Mouse (Mus musculus): Measurements from ENCODE around the gene Mrgpre. TPM values are rescaled to one million over a fixed set of nuclear protein-coding genes. Genes with fewer than 3 reads are reported as not detected.

Mrgpre gene
- 1 to 10 TPM; 1.5 to 1.8 TPM for total RNA-seq (2021)
- long read RNA-seq, experiment 1, partial matches to known transcripts = 0 of 4 reads
- long read RNA-seq, experiment 1, other reads (novel, unspliced or antisense) = 1 of 4 reads
- long read RNA-seq, experiment 2, partial matches to known transcripts = 0 of 1 reads
- long read RNA-seq, experiment 2, other reads (novel, unspliced or antisense) = 0 of 1 reads

DNA sequence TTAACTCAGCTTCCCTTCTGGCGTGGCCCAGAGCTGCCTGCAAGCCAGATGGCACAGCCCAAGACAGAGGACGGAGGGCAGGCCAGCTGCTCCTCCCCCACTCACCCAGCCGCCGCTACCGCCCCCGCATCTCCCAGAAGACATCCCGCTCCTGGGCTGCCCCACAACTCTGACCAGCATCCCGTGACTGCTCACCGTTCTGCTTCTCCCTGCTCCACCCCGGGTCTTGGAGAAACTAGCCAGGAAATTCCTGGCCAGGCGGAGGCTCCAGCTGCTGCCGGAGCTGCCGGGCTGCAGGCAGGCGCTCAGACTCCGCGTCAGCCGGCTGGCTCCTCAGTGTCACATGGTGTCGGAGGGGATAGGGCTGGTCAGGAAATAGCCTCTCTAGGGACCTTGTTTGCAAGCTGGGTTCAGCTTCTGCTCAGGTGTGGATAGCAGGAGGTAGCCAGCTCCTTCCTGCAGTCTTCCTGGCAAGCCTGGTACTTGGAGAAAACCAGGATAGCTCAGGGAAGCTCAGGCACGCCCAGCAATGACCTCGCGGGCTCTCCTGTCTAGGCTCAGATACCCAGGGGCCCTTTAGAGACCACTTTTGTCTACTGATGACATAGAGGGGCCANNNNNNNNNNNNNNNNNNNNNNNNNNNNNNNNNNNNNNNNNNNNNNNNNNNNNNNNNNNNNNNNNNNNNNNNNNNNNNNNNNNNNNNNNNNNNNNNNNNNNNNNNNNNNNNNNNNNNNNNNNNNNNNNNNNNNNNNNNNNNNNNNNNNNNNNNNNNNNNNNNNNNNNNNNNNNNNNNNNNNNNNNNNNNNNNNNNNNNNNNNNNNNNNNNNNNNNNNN, at the start of gene Mrgpre:
Gene Mrgpre, minus strand, starts transcription at position 505 of the 834 bp plus-strand sequence.
- intact Hi-C loops (cut with DNase I) = no loop called here
- DNase-seq = peak; percentile 87 to 90

DNA sequence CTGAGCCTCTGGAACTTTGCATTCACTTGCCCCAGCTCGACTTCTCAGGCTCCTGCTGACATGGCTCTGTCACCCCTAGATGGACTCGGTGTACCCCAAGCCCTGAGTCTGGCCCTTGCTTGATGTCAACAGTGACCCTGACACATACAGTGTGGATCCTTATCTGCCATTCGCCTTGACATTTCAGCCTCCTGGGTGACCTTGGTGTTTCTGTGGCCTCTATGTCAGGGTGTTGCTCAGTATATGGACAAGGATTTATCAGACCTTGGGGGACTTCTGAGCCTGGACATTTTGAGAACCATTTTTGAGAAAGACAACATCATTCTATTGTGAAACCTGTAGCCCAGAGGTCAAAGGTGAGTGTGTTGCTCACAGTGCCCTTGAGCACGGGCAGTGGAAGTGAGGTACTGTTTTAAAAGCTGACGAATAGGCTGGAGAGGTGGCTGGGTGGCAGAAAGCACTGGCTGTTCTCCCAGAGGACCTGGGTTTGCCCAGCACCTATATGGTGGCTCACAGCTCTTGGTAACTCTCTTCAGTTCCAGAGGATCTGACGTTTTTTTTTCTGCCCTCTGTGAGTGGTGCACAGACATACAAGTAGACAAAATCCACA, 49.4 kb upstream of the Mrgpre start:
- no peak for DNase-seq
- intact Hi-C loops (cut with DNase I) = loop anchor here (10.0 kb wide), 1 partner anchor 241 kb away; no protein-coding TSS in a partner anchor

DNA sequence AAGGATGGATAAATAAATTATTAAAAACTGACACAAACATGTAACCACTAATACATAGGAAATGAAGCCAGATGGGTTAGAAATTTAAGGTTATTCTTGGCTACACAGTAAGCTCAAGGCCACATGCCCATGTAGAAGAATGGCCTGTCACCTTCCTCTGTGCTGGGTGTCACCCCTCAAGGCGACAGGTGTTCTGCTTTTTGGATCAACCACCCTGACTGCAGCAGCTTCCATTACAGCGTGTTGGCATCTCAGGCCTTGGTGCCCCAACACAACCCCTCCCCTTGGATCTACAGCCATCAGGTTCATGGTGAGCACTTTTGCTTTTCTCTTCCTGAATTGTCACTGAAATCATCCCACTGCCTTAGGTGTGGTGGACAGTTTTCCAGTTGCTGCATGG, 48.3 kb upstream of the Mrgpre start:
- intact Hi-C loops (cut with DNase I) = loop anchor here (10.0 kb wide), 1 partner anchor 242 kb away; no protein-coding TSS in a partner anchor
- no peak for DNase-seq

DNA sequence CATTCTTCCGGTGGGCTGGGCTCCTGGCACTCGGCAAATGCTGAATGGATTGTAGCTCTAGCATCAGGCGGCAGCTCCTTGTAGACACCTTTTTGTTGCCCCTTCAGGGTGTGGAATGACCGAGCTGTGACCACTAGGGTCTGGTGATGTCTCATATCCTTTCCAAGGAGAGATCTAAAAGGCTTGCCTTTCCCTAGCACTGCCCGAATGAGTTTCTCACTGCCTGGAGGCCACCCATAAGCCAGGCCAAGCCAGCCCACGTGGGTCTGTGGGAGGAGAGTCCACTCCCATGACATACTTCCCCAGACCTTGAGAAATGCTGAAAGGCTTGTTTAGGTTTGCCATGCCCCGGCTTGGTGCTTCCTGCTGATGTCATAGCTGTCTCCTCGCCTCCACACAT, 47.9 kb upstream of the Mrgpre start:
- intact Hi-C loops (cut with DNase I) = loop anchor here (10.0 kb wide), 1 partner anchor 243 kb away; no protein-coding TSS in a partner anchor
- no peak for DNase-seq

DNA sequence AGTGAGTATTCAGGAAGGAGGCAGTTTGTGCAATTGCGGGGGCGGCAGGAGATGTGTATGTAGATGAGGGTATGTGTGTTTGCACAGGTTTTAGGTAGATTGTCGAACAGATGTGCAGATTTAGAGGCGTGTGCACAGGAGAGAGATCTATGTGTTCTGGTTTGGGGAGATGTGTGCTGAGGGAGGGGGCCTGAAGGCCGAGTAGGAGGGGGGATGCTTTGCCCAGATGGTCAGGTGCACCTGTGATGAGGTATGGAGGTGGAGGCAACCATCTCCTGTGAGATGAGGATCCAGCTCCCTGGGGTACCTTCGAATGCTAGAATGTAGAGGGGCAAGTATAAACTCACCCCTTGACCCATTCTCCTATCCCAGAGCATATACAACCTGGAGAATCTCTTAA, 46.1 kb upstream of the Mrgpre start:
- no peak for DNase-seq
- intact Hi-C loops (cut with DNase I) = loop anchor here (10.0 kb wide), 1 partner anchor 244 kb away; no protein-coding TSS in a partner anchor

DNA sequence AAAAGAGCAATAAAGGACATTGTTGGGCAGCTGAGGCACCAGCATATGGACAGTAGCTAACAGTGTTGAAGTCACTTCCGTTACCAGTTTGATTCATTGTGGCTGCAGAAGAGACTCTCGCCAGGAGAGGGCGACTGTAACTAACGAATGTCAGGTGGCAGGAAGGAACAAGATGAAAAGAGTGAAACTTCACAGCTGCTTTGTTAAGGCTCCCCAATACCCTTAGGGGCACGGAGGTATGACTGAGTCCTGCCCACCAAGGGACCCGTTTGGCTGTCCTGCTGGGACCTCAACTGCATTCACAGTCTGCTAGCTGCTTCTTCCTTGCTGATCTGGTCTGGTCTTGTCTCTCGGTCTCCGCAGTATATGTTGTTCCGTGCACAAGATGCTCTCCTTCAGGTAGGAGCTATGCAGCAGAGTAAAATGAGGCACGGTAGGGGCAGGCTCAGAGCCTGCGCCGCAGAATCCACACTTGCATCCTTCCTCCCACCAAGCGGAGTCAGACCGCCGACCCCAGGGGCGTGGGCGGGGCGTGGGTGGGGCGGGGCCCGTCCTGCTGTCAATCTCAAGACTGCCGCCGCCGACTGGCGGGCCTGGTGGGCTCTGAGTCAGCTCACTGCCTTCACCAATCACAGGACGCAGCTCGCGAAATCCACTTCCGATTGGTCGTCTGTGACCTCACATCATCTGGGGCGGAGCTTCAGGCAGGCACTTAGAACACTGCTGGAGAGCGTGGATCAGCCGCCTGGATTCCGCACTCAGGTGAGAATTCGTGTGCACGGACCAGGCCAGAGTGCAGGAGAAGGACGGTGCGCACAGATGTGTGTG, 45.4 kb upstream of the Mrgpre start:
- DNase-seq = peak; percentile 91 to 92
- intact Hi-C loops (cut with DNase I) = loop anchor here (1.0 to 10.0 kb wide), 2 partner anchors 78 to 245 kb away; no protein-coding TSS in a partner anchor

DNA sequence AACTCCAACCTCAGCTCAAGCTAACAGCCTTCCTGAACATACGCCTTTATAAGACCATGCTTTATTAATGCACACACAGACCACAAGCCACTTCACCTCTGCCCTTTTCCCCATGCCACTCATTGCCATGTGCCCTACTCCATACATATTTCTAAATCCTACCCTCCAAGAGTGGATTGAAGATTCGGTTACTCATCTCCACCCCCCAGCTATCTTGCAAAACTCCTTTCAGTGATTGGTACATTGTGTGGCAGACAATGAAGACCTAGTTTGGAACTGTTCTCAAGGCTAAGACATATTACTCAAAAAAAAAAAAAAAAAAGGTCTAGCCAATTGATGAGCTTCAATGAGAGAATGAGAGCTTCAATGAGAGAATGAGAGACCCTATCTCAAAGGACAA, 42.7 kb upstream of the Mrgpre start:
- intact Hi-C loops (cut with DNase I) = no loop called here

DNA sequence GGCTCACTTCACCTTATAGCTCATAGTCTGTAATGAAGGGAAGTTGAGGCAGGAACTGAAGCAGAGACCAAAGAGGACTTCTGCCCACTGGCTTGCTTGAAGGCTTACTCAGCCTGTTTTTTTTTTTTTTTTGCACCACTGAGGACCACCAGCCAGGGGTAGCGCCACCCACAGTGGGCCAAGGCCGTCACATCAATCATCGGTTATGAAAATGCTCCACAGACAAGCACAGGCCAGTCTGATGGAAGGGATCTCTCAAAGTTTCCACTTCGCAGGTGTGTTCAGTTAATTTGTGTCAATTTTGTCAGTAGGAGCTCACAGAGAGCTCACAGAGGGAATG, 38.9 kb upstream of the Mrgpre start:
- intact Hi-C loops (cut with DNase I) = loop anchor here (5.0 kb wide), 1 partner anchor 36 kb away; no protein-coding TSS in a partner anchor
- no peak for DNase-seq

More for the DNA sequence above, 42.7 kb upstream of the Mrgpre start:
- no peak for DNase-seq

DNA sequence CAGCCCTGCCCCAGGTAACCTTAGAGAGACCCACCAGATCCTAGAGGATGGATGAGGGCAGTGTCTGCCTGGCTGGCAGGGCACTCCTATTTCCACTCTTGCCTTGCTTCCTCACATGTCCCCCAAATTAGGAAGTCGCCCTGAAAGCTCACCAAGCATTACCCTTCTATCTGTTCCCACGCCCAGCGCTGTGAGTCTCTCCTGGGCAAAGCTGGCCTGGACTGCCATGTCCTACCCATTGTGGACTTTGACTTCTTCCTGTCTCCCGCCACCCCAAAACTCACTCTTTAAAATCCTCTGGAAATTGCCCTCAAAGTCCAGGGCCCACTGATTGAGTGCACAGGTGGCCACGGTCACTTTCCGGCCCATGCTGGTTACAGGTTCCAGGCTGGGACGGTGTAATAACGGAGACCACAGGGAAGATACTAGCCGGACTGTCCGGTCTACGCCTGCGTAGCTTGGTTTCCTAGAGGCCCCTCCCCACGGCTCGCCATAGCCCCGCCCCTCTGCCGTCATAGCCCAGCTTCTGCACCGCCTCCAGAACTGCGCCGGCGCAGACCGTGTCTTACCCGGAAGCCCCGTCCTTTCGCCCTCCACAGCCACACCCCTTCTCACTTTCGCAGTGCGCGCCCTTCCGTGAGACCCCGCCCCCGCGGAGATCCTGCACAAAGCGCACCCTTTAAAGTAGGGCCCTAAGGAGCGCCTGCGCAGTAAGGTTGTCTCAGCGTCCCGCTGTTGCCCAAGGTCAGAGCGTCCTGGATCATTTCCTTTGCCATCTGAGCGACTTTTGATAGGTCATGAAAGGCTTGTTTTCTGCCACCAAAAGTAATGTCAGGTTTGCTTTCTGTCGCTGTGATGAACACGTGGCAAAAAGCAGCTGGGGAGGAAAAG, 38.3 kb upstream of the Mrgpre start, which contains the start of the genes Nadsyn1 and Dhcr7:
Gene Nadsyn1, minus strand, starts transcription at position 475 of the 891 bp plus-strand sequence.
Gene Dhcr7, plus strand, starts transcription at position 771 of the 891 bp plus-strand sequence.
- intact Hi-C loops (cut with DNase I) = loop anchor here (5.0 kb wide), 1 partner anchor 35 kb away; no protein-coding TSS in a partner anchor

DNA sequence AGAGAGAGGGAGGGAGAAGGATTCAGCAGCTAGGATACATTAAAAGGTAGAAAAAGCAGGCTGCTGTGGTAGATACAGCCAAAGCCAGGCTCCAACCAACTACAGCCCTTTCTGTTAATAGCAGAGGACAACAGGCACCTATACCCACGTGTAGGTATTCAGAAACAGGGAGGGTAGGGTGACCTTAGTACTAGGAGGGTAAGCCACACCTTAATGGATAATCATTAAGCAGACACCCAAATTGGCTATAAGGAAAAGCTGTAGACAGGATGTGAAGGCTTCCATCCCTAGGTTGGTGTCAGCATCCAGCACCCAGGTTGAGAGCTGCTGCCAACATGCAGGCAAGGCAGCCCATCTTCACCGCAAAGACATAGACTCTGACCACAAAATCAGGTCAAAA, 36.9 kb upstream of the Mrgpre start:
- DNase-seq = no peak
- intact Hi-C loops (cut with DNase I) = loop anchor here (5.0 kb wide), 1 partner anchor 34 kb away; no protein-coding TSS in a partner anchor

More for the DNA sequence above, 38.3 kb upstream of the Mrgpre start, which contains the start of the genes Nadsyn1 and Dhcr7:
- DNase-seq = peak; percentile 99

DNA sequence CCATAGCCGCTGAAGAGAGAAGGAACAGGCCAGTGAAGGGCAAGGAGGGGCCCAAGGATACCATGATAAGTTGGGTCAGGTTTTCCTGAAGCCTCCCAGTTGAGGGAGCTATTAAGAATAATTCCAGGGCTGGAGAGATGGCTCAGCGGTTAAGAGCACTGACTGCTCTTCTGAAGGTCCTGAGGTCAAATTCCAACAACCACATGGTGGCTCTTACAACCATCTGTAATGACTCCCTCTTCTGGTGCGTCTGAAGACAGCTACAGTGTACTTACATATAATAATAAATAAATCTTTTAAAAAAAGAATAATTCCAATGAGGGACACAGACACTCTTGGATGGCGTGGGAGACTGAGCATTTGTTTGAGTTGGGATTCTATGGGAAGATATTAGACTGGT, 34.9 kb upstream of the Mrgpre start:
- intact Hi-C loops (cut with DNase I) = no loop called here
- no peak for DNase-seq

DNA sequence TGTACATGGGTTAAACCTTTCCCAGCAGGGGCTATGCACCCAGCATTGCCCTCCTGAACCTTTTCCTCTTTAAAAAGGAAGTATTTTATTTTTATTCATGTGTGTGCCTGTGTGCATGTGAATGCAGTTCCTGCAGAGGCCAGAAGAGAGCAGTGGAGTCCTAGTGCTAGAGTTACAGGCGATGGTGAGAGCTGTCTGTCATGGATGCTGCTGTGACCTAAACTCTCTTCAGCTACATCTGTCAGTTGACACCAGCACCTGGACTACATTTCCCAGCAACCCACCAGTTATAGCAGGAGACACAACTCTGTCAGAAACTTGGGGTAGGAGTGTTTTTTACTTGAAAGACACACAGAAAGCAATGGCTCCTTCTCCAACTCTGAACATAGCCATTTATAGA, 24.6 kb upstream of the Mrgpre start:
- intact Hi-C loops (cut with DNase I) = no loop called here

DNA sequence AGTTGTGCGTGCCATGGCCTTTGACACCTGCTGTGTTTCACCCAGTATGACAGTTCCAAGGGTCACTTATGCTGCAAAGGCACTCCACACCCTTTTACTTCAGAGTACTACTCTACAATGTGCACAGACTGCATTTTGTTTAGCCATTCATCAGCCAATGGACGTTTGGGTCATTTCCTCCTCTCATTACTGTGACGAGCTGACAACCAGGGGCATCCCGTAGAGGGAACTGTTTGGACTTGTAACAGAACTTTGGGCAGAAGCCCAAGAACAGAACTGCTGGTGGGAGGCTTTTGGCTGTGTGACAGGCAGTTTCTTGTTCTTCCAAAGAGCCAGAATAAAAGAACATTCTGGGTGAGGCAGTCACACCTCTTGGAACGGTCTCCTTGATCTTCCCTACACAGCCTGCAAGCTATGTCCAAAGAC, 20.9 kb upstream of the Mrgpre start:
- intact Hi-C loops (cut with DNase I) = no loop called here
- DNase-seq = no peak

More for the DNA sequence above, 24.6 kb upstream of the Mrgpre start:
- peak in 1 of 2 experiments; percentile 31 for DNase-seq

DNA sequence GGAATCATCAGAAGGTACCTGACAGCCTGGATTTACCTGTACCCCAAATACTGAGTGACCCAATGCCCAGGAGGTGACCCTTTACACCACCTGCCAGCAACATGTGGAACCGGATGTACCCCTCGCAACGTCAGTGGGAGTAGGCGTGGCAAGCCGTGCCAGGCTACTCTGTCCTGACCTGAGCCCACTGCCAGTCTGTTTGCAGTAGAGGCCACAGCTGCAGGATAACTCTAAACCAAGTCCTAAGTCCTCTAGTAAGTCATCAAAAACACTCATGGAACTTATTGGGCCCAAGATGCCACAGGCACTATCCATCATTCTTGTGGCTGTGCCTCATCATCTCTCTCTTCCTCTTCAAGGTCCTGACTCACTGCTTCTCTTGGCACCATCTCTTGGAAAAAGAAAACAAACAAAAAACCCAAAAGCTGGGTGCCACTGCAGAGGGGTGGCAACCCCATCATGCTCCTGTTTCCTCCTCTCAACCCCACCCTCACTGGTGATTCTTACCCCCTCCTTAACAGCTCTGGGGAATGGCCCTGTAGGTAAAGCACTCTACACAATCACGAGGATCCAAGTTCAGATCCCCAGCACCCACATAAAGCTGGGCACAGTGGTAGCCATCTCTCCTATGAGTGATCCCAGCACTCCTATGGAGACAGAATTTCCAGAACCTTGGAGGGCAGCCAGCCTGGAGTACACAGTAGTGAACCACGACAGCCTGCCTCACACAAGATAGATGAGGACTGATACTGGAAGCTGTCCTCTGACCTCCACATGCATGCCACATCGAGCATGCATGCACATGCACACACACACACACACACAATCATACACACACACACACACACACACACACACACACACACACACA, 17.1 kb upstream of the Mrgpre start:
- no peak for DNase-seq
- intact Hi-C loops (cut with DNase I) = no loop called here

DNA sequence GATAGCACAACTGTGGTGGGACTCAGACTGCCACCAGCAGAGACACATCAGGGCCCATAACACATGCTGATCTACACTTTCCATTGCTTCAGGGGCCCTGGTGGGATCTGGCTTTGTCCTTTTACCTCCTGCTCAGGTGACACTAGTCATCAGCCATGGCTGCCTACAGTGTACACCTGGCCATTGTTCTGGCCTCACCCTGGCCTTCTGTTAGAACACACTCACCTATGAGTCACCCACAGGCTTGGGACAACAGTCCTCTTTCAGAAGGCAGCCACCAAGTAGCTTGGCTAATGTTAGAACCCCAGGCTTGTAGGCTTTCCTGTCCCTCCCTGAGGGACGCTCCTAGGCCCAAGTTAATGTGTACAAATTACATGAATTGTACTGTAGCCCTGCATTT, 16.5 kb upstream of the Mrgpre start:
- DNase-seq = no peak
- intact Hi-C loops (cut with DNase I) = no loop called here

DNA sequence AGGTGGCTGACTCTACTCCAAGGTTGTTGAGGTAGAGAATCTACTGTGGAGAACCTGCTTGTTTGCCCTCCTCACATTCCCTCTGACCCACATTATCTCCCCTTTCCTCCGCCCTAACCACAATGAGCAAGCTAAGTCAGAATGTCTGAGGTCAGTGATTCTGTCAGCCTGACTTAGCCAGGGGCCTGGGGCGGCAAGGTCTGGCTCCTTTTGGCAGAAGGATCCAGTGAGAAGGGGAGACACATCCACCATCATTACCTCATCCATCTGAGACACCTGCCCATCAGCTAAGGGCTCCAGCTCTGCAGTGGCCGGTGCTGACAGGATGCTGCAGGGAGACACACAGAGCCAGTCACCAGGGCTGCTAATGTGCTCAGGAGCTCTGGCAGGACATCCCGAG, 14.5 kb upstream of the Mrgpre start:
- DNase-seq = no peak
- intact Hi-C loops (cut with DNase I) = no loop called here

DNA sequence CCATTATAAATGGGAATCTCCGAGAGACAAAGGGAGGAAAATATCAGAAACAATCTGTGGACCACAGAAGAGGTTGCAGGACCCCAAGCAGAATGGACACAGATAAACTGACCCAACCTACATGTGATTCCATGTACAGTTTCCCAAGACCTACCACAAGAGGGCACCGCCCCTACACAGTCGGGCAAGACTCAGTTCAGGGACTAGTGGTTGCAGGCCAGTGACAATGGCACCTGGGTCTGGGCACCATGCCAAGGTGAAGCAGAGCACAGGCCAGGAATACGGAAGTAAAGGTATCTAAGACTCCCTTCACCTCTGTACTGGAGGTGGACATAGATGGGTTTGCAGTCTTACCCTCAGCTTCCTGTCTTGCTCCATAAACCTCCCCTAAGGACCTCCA, 8.8 kb upstream of the Mrgpre start:
- peak in 1 of 2 experiments; percentile 43 for DNase-seq
- intact Hi-C loops (cut with DNase I) = no loop called here

Data from heart, postnatal 14 days (tissue).